Mouse (Mus musculus): ENCODE results near the gene Grb10. TPM values are rescaled to one million over a fixed set of nuclear protein-coding genes. Genes with fewer than 3 reads are reported as not detected.

Gene Grb10
- polyA plus RNA-seq, 1 experiment from 2014 or later, result 345 TPM

GRCm38 (mm10) chr11:11963587-11963986 lies 74.9 kb downstream of the Grb10 start:
- Histone ChIP-seq H3K4me1 (peaks cover 30% of the 10 kb centered on the region), H3K9ac (no peak overlapping the region), H3K9me3 (no peaks in the 10 kb centered on the region), H3K36me3 (replicated peaks) (peaks cover 34% of the 10 kb centered on the region), H3K4me3 (replicated peaks) (no peak overlapping the region), H3K4me2 (no peak overlapping the region), H3K27ac (0 out of 2 replicates have a peak overlapping the region, but pooled peaks have one; percentile 25), H3K27me3 (no peaks in the 10 kb centered on the region)
- ATAC-seq (ENCODE audit: low FRiP score), result no peak
- WGBS, result 76% methylated on average over 3 of the region's 3 CpGs

DNA sequence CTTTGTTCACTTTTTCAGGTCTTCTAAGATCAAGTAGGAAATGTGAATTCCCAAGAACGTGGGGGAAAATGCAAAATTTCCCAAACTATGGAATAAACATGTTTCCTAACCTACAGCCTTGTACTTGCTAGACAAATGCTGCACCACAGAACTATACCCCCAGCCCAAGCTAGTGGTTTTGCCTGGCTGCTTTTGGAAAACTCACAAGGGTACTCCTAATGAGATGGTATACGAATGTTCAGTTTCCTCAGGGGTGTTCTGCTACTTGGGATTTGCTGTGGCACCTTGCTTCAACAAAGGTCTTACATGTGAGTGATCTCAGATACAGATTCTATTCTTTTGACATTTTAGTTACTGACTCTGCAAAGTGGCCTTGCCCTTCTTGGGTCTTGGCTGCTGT lies 75.4 kb downstream of the Grb10 start:
- WGBS, result 88% methylated on average over 2 of the region's 2 CpGs
- Histone ChIP-seq H3K4me3 (replicated peaks) (no peak overlapping the region), H3K4me1 (peaks cover 27% of the 10 kb centered on the region), H3K27ac (no peak overlapping the region), H3K9ac (no peak overlapping the region), H3K4me2 (no peak overlapping the region), H3K36me3 (replicated peaks) (peaks cover 30% of the 10 kb centered on the region), H3K27me3 (no peaks in the 10 kb centered on the region), H3K9me3 (no peaks in the 10 kb centered on the region)
- no peak for ATAC-seq (ENCODE audit: low FRiP score)

- no peak overlapping the region for H3K4me2 ChIP-seq
- H3K9me3 ChIP-seq, result no peaks in the 10 kb centered on the region
- no peak overlapping the region for H3K4me3 ChIP-seq (replicated peaks)
- WGBS, result 18% methylated on average over 5 of the region's 5 CpGs
- H3K4me1 ChIP-seq, result peaks cover 27% of the 10 kb centered on the region
- no peak overlapping the region for H3K9ac ChIP-seq
- no peaks in the 10 kb centered on the region for H3K27me3 ChIP-seq
- no peak overlapping the region for H3K27ac ChIP-seq
- peak; percentile 54; the same call in 1 of the 2 replicates for ATAC-seq (ENCODE audit: low FRiP score)
- H3K36me3 ChIP-seq (replicated peaks), result peaks cover 28% of the 10 kb centered on the region
Observed at GRCm38 (mm10) chr11:11962629-11962954, 75.9 kb downstream of the Grb10 start.

DNA sequence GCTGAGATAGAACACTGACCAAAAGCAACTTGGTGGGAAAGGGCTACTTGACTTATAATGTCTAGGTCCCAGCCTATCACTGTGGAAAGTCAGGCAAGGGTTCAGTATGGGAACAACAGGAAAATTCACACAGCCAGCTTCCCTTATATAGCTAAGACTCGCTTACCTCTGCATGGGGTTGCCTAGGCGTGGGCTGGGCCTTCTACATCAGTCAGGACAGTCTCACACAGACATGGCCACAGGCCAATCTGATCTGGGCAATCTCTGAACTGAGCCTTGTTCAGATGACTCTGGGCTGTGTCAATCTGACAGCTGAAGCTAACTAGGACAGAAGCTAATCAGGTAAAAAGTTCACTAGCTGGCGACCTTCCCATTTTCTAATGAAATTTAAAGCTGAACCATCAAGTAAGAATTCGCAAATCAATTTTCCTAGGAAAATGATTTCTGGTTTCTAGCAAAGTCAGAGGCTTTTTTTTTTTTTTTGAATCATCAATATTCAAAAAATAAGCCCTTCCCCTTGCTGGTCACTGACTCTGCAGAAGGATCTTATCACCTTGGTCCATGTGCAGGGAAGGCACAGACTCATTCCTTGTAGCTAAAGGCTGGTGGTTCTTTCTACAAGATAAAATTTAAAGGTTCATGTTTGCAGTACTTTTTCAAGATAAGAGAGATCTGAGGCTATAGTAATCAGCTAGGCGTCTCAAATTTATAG lies 76.4 kb downstream of the Grb10 start:
- Histone ChIP-seq H3K27ac (no peak overlapping the region), H3K36me3 (replicated peaks) (peaks cover 25% of the 10 kb centered on the region; the same call in 1 of the 2 replicates), H3K4me2 (no peak overlapping the region), H3K4me3 (replicated peaks) (no peak overlapping the region), H3K9me3 (no peaks in the 10 kb centered on the region), H3K4me1 (peaks cover 27% of the 10 kb centered on the region), H3K27me3 (no peaks in the 10 kb centered on the region), H3K9ac (no peak overlapping the region)
- ATAC-seq (ENCODE audit: low FRiP score), result no peak
- WGBS, result 85% methylated on average over 5 of the region's 5 CpGs

- H3K27ac ChIP-seq, result peak overlapping the region; percentile 1; the same call in 1 of the 2 replicates
- H3K9ac ChIP-seq, result no peak overlapping the region
- no peaks in the 10 kb centered on the region for H3K27me3 ChIP-seq
- H3K4me2 ChIP-seq, result no peak overlapping the region
- H3K4me3 ChIP-seq (replicated peaks), result no peak overlapping the region
- 21% methylated on average over 5 of the region's 5 CpGs for WGBS
- no peaks in the 10 kb centered on the region for H3K9me3 ChIP-seq
- peaks cover 17% of the 10 kb centered on the region; the same call in 1 of the 2 replicates for H3K36me3 ChIP-seq (replicated peaks)
- ATAC-seq (ENCODE audit: low FRiP score), result no peak
- peaks cover 27% of the 10 kb centered on the region for H3K4me1 ChIP-seq
Observed at GRCm38 (mm10) chr11:11960858-11961257, 77.6 kb downstream of the Grb10 start.

DNA sequence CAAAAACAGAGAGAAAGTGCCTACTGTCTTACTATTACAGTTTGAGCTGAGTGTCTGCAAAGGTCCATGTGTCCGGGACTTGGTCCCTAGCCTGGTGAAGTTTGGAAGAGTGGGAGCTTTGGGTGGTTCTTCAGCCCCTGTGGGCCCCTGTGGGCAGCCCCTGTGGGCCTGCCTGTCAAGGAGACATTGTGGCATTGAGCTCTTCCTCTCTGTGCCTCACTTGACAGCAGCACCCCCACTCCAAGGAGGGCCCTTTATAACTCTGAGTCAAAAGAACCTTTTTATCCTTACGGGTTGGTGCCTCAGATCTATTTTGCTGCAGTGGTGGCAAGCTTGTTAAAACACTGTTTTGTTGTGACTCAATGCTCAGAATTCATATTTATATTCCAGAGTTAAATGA lies 78.3 kb downstream of the Grb10 start:
- H3K27ac ChIP-seq, result no peak overlapping the region
- no peak overlapping the region for H3K4me2 ChIP-seq
- H3K36me3 ChIP-seq (replicated peaks), result peaks cover 14% of the 10 kb centered on the region; the same call in 1 of the 2 replicates
- peaks cover 33% of the 10 kb centered on the region for H3K4me1 ChIP-seq
- no peaks in the 10 kb centered on the region for H3K9me3 ChIP-seq
- H3K4me3 ChIP-seq (replicated peaks), result no peak overlapping the region
- no peak for ATAC-seq (ENCODE audit: low FRiP score)
- 63% methylated on average over 2 of the region's 2 CpGs for WGBS
- no peak overlapping the region for H3K9ac ChIP-seq
- H3K27me3 ChIP-seq, result no peaks in the 10 kb centered on the region

GRCm38 (mm10) chr11:11958479-11958878 lies 80.0 kb downstream of the Grb10 start:
- 0 out of 2 replicates have a peak, but pooled peaks cover 3% of the 10 kb centered on the region for H3K27me3 ChIP-seq
- ATAC-seq (ENCODE audit: low FRiP score), result no peak
- H3K27ac ChIP-seq, result no peak overlapping the region
- peaks cover 29% of the 10 kb centered on the region for H3K4me1 ChIP-seq
- H3K4me3 ChIP-seq (replicated peaks), result no peak overlapping the region
- WGBS, result 92% methylated on average over 2 of the region's 2 CpGs
- no peak overlapping the region for H3K4me2 ChIP-seq
- no peak overlapping the region for H3K9ac ChIP-seq
- H3K9me3 ChIP-seq, result no peaks in the 10 kb centered on the region
- peaks cover 13% of the 10 kb centered on the region for H3K36me3 ChIP-seq (replicated peaks)

GRCm38 (mm10) chr11:11958061-11958361 lies 80.5 kb downstream of the Grb10 start:
- 88% methylated on average over 2 of the region's 2 CpGs for WGBS
- Histone ChIP-seq H3K27ac (no peak overlapping the region), H3K4me2 (no peak overlapping the region), H3K9me3 (no peaks in the 10 kb centered on the region), H3K9ac (no peak overlapping the region), H3K27me3 (0 out of 2 replicates have a peak, but pooled peaks cover 3% of the 10 kb centered on the region), H3K36me3 (replicated peaks) (peaks cover 13% of the 10 kb centered on the region), H3K4me3 (replicated peaks) (no peak overlapping the region), H3K4me1 (peaks cover 25% of the 10 kb centered on the region)
- ATAC-seq (ENCODE audit: low FRiP score), result no peak

GRCm38 (mm10) chr11:11957211-11958060 lies 81.0 kb downstream of the Grb10 start:
- Histone ChIP-seq H3K36me3 (replicated peaks) (peaks cover 13% of the 10 kb centered on the region), H3K4me2 (no peak overlapping the region), H3K4me1 (peaks cover 25% of the 10 kb centered on the region), H3K27me3 (0 out of 2 replicates have a peak, but pooled peaks cover 3% of the 10 kb centered on the region), H3K9me3 (no peaks in the 10 kb centered on the region), H3K9ac (no peak overlapping the region), H3K27ac (no peak overlapping the region), H3K4me3 (replicated peaks) (no peak overlapping the region)
- ATAC-seq (ENCODE audit: low FRiP score), result no peak
- whole genome bisulfite sequencing, result 91% methylated on average over 5 of the region's 5 CpGs

GRCm38 (mm10) chr11:11955783-11956182 lies 82.7 kb downstream of the Grb10 start:
- no peak for ATAC-seq (ENCODE audit: low FRiP score)
- peaks cover 13% of the 10 kb centered on the region for H3K4me1 ChIP-seq
- H3K9ac ChIP-seq, result no peak overlapping the region
- H3K4me2 ChIP-seq, result no peak overlapping the region
- H3K4me3 ChIP-seq (replicated peaks), result no peak overlapping the region
- peaks cover 18% of the 10 kb centered on the region for H3K36me3 ChIP-seq (replicated peaks)
- 0 out of 2 replicates have a peak, but pooled peaks cover 3% of the 10 kb centered on the region for H3K27me3 ChIP-seq
- H3K27ac ChIP-seq, result no peak overlapping the region
- no peaks in the 10 kb centered on the region for H3K9me3 ChIP-seq

GRCm38 (mm10) chr11:11954606-11955005 lies 83.9 kb downstream of the Grb10 start:
- Histone ChIP-seq H3K27ac (no peak overlapping the region), H3K36me3 (replicated peaks) (peaks cover 18% of the 10 kb centered on the region), H3K4me3 (replicated peaks) (no peak overlapping the region), H3K4me2 (no peak overlapping the region), H3K4me1 (peaks cover 8% of the 10 kb centered on the region), H3K9ac (no peak overlapping the region), H3K27me3 (peaks cover 3% of the 10 kb centered on the region; the same call in 1 of the 2 replicates), H3K9me3 (no peaks in the 10 kb centered on the region)
- no peak for ATAC-seq (ENCODE audit: low FRiP score)
- 85% methylated on average over 6 of the region's 6 CpGs for WGBS

DNA sequence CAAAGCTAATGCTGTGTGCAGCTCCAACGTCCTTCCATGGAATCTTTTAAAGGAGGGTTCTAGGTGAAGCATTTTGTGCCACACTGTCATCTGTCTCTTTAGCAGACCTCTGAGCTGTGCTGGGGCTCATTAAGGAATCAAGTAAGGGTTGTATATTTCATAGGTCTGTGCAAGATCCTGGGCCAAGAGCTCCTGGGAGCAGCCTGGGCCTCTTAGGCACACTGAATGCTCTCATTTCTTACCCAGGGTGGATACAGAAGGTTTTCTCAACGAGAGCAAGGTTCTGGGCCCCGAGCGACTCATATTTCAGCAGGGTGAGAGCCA lies 84.4 kb downstream of the Grb10 start:
- peaks cover 18% of the 10 kb centered on the region for H3K36me3 ChIP-seq (replicated peaks)
- H3K9ac ChIP-seq, result no peak overlapping the region
- 80% methylated on average over 4 of the region's 4 CpGs for WGBS
- no peak overlapping the region for H3K4me3 ChIP-seq (replicated peaks)
- H3K4me1 ChIP-seq, result peaks cover 10% of the 10 kb centered on the region
- peaks cover 3% of the 10 kb centered on the region; the same call in 1 of the 2 replicates for H3K27me3 ChIP-seq
- no peaks in the 10 kb centered on the region for H3K9me3 ChIP-seq
- H3K4me2 ChIP-seq, result no peak overlapping the region
- H3K27ac ChIP-seq, result no peak overlapping the region
- no peak for ATAC-seq (ENCODE audit: low FRiP score)

Measured in forebrain, embryonic 12.5 days (tissue).